Mouse (Mus musculus): ENCODE data around the gene H6pd.

GRCm38 (mm10) chr4:149965242-149965641, 43.6 kb downstream of the H6pd start:
- TF ChIP-seq POLR2A (IDR thresholded peaks at IDR 0.05; ENCODE audit: borderline replicate concordance, extremely low read depth, low read depth, low read length) (no peak), CTCF (IDR thresholded peaks at IDR 0.05; ENCODE audit: insufficient read depth, low read length) (no peak)
